Mouse (Mus musculus): ENCODE results near the gene Metap1. TPM values are rescaled to one million over a fixed set of nuclear protein-coding genes. Genes with fewer than 3 reads are reported as not detected.

Metap1 gene
- polyA plus RNA-seq, 1 experiment from 2014 or later: 17.4 TPM

- 73% methylated on average over 3 of the region's 3 CpGs for WGBS (ENCODE audit: insufficient replicate concordance)
- Histone ChIP-seq H3K27me3 (ENCODE audit: insufficient read depth, low read length) (no peaks in the 10 kb centered on the region), H3K4me3 (ENCODE audit: low read depth, low read length) (no peak overlapping the region), H3K9ac (replicated peaks) (no peak overlapping the region), H3K4me1 (ENCODE audit: insufficient read depth) (no peaks in the 10 kb centered on the region), H3K27ac (ENCODE audit: low read depth) (no peak overlapping the region), H3K36me3 (replicated peaks; ENCODE audit: insufficient read depth, low read length) (no peaks in the 10 kb centered on the region), H3K9me3 (ENCODE audit: low read length) (no peaks in the 10 kb centered on the region), H3K4me2 (ENCODE audit: low read depth, low read length) (no peak overlapping the region)
- TF ChIP-seq EP300 (IDR thresholded peaks at IDR 0.05; ENCODE audit: low read depth) (no peak), CTCF (IDR thresholded peaks at IDR 0.05; ENCODE audit: low read depth) (no peak)
- DNase-seq: no peak
- ATAC-seq: no peak
Measured at GRCm38 (mm10) chr3:138410211-138410610, 79.1 kb downstream of the Metap1 start.

GRCm38 (mm10) chr3:138409585-138409984 lies 79.7 kb downstream of the Metap1 start:
- Histone ChIP-seq H3K27ac (ENCODE audit: low read depth) (no peak overlapping the region), H3K9ac (replicated peaks) (no peak overlapping the region), H3K4me1 (ENCODE audit: insufficient read depth) (no peaks in the 10 kb centered on the region), H3K36me3 (replicated peaks; ENCODE audit: insufficient read depth, low read length) (no peaks in the 10 kb centered on the region), H3K4me2 (ENCODE audit: low read depth, low read length) (no peak overlapping the region), H3K4me3 (ENCODE audit: low read depth, low read length) (no peak overlapping the region), H3K27me3 (ENCODE audit: insufficient read depth, low read length) (no peaks in the 10 kb centered on the region), H3K9me3 (ENCODE audit: low read length) (no peaks in the 10 kb centered on the region)
- no peak for TF ChIP-seq CTCF (IDR thresholded peaks at IDR 0.05; ENCODE audit: low read depth)
- TF ChIP-seq EP300 (IDR thresholded peaks at IDR 0.05; ENCODE audit: low read depth): no peak
- DNase-seq: no peak
- ATAC-seq: no peak
- 80% methylated on average over 1 of the region's 1 CpGs for WGBS (ENCODE audit: insufficient replicate concordance)

MicroRNAs encoded within 50 kb of the gene (microRNA counts, 519-probe panel; counts per million panel counts)
- not detected for microRNA mmu-miR-1956

Small RNAs within 50 kb of the gene (microRNA-seq; reads per million reads assigned to microRNA genes)
- gene Mir1956: not detected

Other genes starting within 250 kb of the Metap1 start
- 434 and 496 TPM in 2 replicates for gene Adh1, start 228.5 kb downstream of the Metap1 start, polyA plus RNA-seq (2015; fragmentation: Nextera tagmentation; extraction: Ambion mirVana)
- gene Adh6a, start 176.2 kb downstream of the Metap1 start, polyA plus RNA-seq (2015; fragmentation: Nextera tagmentation; extraction: Ambion mirVana): not detected in 2 replicates
- gene Adh6b, start 147.7 kb downstream of the Metap1 start, polyA plus RNA-seq (2015; fragmentation: Nextera tagmentation; extraction: Ambion mirVana): 0.18 and 0.20 TPM in 2 replicates
- gene Adh4, start 74.0 kb downstream of the Metap1 start, polyA plus RNA-seq (2015; fragmentation: Nextera tagmentation; extraction: Ambion mirVana): 0.82 and 1.6 TPM in 2 replicates
- 247 and 271 TPM in 2 replicates for gene Adh5, start 46.4 kb downstream of the Metap1 start, polyA plus RNA-seq (2015; fragmentation: Nextera tagmentation; extraction: Ambion mirVana)
- gene Eif4e, start 36.7 kb upstream of the Metap1 start, polyA plus RNA-seq (2015; fragmentation: Nextera tagmentation; extraction: Ambion mirVana): 93.7 and 98.3 TPM in 2 replicates

Data from liver, postnatal 0 days (tissue).